Mouse (Mus musculus) megakaryocyte, embryonic 14.5 days (primary cell): ENCODE measurements at regions not wholly inside any gene's neighbourhood (a gene's known extent, or its start where the extent isn't known, plus 50 kb on each side); places are given as distances from the start of the nearest gene placed in this dataset.

Source experiments
- H3K27me3 ChIP-seq: replicated peaks from 2 replicates; pipeline ENCODE3; 2012; ENCODE audit warnings: inconsistent platforms
- H3K36me3 ChIP-seq: replicated peaks from 2 replicates; pipeline ENCODE3; 2012; ENCODE audit warnings: low read length, inconsistent platforms, mixed read lengths
- H3K4me1 ChIP-seq: 2 replicates; pipeline ENCODE4 v1.6.1; 2012; ENCODE audit warnings: inconsistent platforms
- H3K4me3 ChIP-seq: replicated peaks from 2 replicates; pipeline ENCODE3; 2012; ENCODE audit warnings: moderate library complexity, mild to moderate bottlenecking, inconsistent platforms
- H3K9me3 ChIP-seq: 2 replicates; pipeline ENCODE4 v1.6.1; 2012; ENCODE audit warnings: inconsistent platforms
- FLI1 ChIP-seq: IDR thresholded peaks from 2 replicates; pipeline ENCODE4 v1.6.1; 2012; ENCODE audit warnings: low read length, inconsistent platforms, mixed read lengths
- GATA1 ChIP-seq: IDR thresholded peaks from 3 replicates; pipeline ENCODE4 v1.6.1; 2012; ENCODE audit warnings: mixed read lengths, low read length, inconsistent platforms, borderline replicate concordance

- Histone ChIP-seq H3K4me3 (no peak overlapping the region), H3K4me1 (peaks cover 77% of the 10 kb centered on the region), H3K36me3 (peaks cover 15% of the 10 kb centered on the region), H3K27me3 (no peaks in the 10 kb centered on the region), H3K9me3 (no peaks in the 10 kb centered on the region)
- TF ChIP-seq GATA1 (no peak), FLI1 (no peak)
Observed at GRCm38 (mm10) chr13:107835756-107836385, 208.4 kb upstream of the Smim15 start.

- Histone ChIP-seq H3K36me3 (peaks cover 5% of the 10 kb centered on the region), H3K9me3 (no peaks in the 10 kb centered on the region), H3K27me3 (no peaks in the 10 kb centered on the region), H3K4me1 (peaks cover 69% of the 10 kb centered on the region), H3K4me3 (peak overlapping the region; percentile 83)
- TF ChIP-seq GATA1 (no peak), FLI1 (no peak)
Observed at GRCm38 (mm10) chr13:107831997-107832396, 212.2 kb upstream of the Smim15 start.

GRCm38 (mm10) chr13:107831221-107831681, 213.0 kb upstream of the Smim15 start:
- Histone ChIP-seq H3K4me3 (peak overlapping the region; percentile 88), H3K9me3 (no peaks in the 10 kb centered on the region), H3K36me3 (peaks cover 8% of the 10 kb centered on the region), H3K4me1 (peaks cover 69% of the 10 kb centered on the region), H3K27me3 (no peaks in the 10 kb centered on the region)
- TF ChIP-seq FLI1 (no peak), GATA1 (no peak)

- Histone ChIP-seq H3K4me1 (peaks cover 69% of the 10 kb centered on the region), H3K9me3 (no peaks in the 10 kb centered on the region), H3K4me3 (peak overlapping the region; percentile 88), H3K36me3 (peaks cover 9% of the 10 kb centered on the region), H3K27me3 (no peaks in the 10 kb centered on the region)
- TF ChIP-seq FLI1 (no peak), GATA1 (no peak)
Observed at GRCm38 (mm10) chr13:107830281-107830680, 214.0 kb upstream of the Smim15 start.

GRCm38 (mm10) chr13:107829861-107830260, 214.4 kb upstream of the Smim15 start:
- peaks cover 69% of the 10 kb centered on the region for H3K4me1 ChIP-seq
- H3K9me3 ChIP-seq, result no peaks in the 10 kb centered on the region
- H3K36me3 ChIP-seq, result peaks cover 13% of the 10 kb centered on the region
- TF ChIP-seq FLI1, result no peak
- no peak for TF ChIP-seq GATA1
- no peak overlapping the region for H3K4me3 ChIP-seq
- H3K27me3 ChIP-seq, result no peaks in the 10 kb centered on the region

- no peaks in the 10 kb centered on the region for H3K27me3 ChIP-seq
- peaks cover 10% of the 10 kb centered on the region for H3K36me3 ChIP-seq
- TF ChIP-seq FLI1 (no peak), GATA1 (no peak)
- H3K4me1 ChIP-seq, result peaks cover 64% of the 10 kb centered on the region
- no peak overlapping the region for H3K4me3 ChIP-seq
- no peaks in the 10 kb centered on the region for H3K9me3 ChIP-seq
Observed at GRCm38 (mm10) chr13:107825636-107826035, 218.6 kb upstream of the Smim15 start.

- Histone ChIP-seq H3K27me3 (no peaks in the 10 kb centered on the region), H3K36me3 (peaks cover 16% of the 10 kb centered on the region), H3K9me3 (no peaks in the 10 kb centered on the region), H3K4me1 (peaks cover 64% of the 10 kb centered on the region), H3K4me3 (no peak overlapping the region)
- TF ChIP-seq GATA1, result no peak
Observed at GRCm38 (mm10) chr13:107823342-107823741, 220.9 kb upstream of the Smim15 start.

- Histone ChIP-seq H3K9me3 (no peaks in the 10 kb centered on the region), H3K27me3 (no peaks in the 10 kb centered on the region), H3K36me3 (peaks cover 16% of the 10 kb centered on the region), H3K4me1 (peaks cover 59% of the 10 kb centered on the region), H3K4me3 (no peak overlapping the region)
- no peak for TF ChIP-seq GATA1
- TF ChIP-seq FLI1, result no peak
Observed at GRCm38 (mm10) chr13:107822198-107822597, 222.0 kb upstream of the Smim15 start.

- H3K36me3 ChIP-seq, result peaks cover 21% of the 10 kb centered on the region
- H3K27me3 ChIP-seq, result no peaks in the 10 kb centered on the region
- no peak for TF ChIP-seq FLI1
- TF ChIP-seq GATA1, result no peak
- no peak overlapping the region for H3K4me3 ChIP-seq
- peaks cover 4% of the 10 kb centered on the region; the same call in 1 of the 2 replicates for H3K9me3 ChIP-seq
- H3K4me1 ChIP-seq, result peaks cover 43% of the 10 kb centered on the region
Observed at GRCm38 (mm10) chr13:107813562-107814161, 230.6 kb upstream of the Smim15 start.

- H3K4me1 ChIP-seq, result peaks cover 48% of the 10 kb centered on the region
- no peak for TF ChIP-seq GATA1
- TF ChIP-seq FLI1, result no peak
Observed at GRCm38 (mm10) chr13:107812014-107812413, 232.2 kb upstream of the Smim15 start.

More at GRCm38 (mm10) chr13:107812014-107812413, 232.2 kb upstream of the Smim15 start:
- Histone ChIP-seq H3K27me3 (no peaks in the 10 kb centered on the region), H3K9me3 (peaks cover 4% of the 10 kb centered on the region; the same call in 1 of the 2 replicates), H3K4me3 (no peak overlapping the region), H3K36me3 (peaks cover 27% of the 10 kb centered on the region)
